Mouse (Mus musculus): ENCODE results near the gene Rinl. TPM values are rescaled to one million over a fixed set of nuclear protein-coding genes. Genes with fewer than 3 reads are reported as not detected.

The Rinl gene
- total RNA-seq (2021), result 1 to 10 TPM; 1.1 to 1.8 TPM

DNA sequence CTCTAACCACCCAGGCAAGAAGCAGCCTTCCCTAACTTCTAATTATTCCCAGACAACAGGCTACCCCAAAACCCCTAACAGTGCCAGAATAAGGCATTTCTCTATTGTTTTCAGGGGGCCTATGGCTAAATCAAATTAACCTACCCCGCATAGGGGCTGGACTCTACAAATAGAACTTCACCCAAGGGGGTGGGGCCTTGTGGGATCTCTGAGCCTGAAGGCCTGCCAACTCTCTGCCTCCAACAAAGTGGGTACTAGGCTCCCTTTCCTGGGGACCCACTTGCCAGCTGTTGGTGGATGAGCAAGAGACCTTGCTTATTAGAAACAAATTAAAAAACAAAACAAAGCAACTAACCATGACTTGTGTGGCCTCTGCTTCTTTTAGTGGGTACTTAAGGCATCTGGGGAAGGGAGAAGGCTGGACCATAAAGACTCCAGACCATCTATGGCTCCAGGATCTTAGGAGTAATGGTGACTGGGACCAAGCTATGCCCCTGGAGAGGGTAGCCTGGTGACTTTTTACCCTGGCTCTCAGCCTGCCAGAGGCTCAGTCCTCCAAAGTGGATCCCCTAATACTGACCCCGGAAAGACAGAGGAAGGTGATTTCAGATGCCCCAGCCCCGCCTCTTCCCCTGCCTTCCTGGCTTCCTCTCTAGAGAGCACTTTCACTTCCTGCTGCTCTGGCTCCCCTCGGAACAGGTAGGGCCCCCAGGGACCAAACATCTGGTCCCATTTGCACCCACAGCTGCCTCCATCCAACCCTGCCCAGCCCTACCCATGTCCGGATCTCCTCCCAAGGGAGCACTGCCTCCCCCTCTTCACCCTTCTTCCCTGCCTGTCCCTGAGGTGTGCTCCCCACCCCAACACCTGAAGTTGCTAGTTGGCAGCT, at the start of gene Rinl:
Rinl (plus strand) TSS at position 663 of the 889 bp plus-strand sequence.
- DNase-seq, result no peak

DNA sequence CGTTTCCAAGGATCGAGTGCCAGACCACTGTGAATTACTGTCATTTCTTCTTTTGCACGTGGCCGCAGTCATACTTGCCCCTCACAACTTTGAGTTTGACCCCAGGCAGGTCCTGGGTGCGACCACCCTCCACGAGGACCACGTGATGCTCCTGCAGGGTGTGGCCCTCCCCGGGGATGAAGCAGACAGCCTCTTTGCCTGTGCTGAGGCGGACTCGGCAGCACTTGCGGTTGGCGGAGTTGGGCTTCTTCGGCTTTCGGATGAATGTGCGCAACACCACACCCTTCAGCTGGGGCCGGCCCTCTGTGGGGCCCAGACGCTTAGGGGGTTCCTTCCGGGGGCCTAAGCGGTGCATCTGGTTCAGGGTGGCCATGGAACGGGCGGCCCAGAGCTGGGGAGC, 48.9 kb upstream of the Rinl start:
- no peak for DNase-seq

DNA sequence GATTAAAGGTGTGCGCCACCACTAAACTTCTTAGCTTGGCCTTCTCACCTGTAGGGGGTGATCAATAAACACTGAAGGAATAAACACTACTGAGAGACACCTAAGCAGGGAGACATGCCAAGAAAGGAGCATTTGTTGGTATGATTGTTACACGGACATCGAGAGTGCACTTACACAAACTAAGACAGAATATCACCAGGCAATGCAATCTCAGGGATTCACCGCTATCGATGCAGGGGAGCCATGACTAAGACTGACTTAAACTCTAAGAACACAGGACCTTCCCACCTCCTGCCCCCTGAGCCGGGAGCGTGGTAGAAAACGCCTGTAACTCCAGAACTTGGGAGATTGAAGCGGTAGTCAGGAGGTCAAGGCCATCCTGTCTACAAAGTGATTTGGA, 47.8 kb upstream of the Rinl start:
- DNase-seq, result no peak

DNA sequence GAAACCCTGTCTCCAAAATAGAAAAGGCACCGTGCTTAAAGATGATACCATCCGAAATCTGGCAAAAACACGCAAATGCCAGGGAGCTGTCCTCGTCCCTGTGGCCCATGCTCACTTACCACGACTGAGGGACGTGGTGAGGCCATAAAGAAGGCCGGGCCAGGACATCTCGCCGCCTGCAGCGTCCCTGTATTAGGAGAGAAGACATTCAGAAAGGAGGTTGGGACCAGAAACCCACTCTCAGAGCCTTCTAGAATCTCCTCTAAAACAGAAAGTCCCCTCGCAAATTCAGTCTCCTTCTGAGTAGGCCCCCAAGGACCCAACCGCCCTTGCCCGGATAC, 47.4 kb upstream of the Rinl start:
- DNase-seq, result no peak

DNA sequence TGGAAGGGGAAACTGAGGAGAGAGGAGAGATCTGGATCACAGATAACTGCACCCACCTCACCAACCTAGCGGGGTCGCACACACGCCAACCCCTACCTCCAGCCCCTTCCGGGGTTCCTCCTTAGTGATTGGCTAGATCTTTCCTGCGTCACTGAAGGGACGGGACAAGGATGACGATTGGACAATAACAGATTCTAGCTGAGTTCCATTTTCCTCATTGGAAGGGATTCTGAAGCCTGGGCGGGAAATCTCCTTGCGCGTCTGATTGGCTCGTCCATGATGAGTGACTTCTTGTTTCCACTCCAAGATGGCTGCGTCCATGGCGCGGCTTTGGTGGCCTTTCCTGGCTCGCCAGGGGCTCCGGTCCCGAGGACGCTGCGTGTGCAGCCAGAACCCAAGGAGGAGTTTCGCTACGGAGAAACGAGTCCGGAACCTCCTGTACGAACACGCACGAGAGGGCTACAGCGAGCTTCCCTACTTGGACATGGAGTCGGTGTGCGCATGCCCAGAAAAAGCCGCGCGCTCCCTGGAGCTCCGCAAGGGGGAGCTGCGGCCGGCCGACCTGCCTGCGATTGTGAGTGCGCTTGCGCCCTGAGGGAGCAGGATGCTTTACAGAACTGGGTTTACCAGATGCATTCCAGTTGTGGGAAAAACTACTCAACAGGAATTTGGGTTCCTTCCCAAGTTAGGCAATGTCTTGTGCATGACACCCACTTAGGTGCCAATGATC, 46.9 kb upstream of the Rinl start, which contains the start of the genes Mrps12 and Sars2:
Mrps12 (minus strand) TSS at position 112 of the 730 bp plus-strand sequence.
Sars2 (plus strand) TSS at position 284 of the 730 bp plus-strand sequence.
- DNase-seq, result peak; percentile 95

DNA sequence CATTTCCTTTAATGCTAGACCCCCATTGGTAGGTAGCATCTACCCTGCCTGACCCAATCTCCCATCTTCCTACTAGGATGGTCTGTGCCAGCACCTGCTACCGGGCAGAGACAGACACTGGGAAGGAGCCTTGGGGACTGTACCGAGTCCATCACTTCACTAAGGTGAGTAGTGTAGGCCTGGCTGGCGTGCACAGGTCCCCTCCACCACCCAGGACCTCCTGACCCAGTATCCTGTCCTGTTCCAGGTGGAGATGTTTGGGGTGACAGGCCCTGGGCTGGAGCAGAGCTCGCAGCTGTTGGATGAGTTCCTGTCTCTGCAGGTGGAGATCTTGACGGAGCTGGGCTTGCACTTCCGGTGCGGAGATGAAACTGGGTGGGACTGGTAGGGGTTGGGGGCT, 38.8 kb upstream of the Rinl start:
- DNase-seq, result no peak

DNA sequence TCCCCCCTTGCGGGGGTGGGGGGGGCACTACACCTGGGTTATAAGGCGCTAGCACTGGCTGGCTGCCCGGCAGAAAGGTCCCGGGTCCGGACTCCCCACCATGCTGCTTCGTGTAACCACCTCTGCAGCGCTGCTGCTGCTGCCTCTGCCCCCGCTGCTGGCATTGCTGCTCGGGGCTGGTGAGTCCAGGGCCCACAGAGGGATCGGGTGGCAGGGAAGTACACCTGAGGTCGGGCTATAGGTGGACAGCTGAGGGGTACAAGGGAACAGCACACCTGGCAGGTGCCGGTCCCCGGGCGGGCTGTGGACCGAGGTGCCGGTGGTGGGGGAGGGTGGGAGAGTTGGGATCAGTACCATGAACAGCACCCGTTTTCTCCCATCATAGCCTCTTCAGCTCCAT, 32.7 kb upstream of the Rinl start, which contains the start of gene Ccer2:
Ccer2 (plus strand) TSS at position 96 of the 400 bp plus-strand sequence.
- DNase-seq, result no peak

DNA sequence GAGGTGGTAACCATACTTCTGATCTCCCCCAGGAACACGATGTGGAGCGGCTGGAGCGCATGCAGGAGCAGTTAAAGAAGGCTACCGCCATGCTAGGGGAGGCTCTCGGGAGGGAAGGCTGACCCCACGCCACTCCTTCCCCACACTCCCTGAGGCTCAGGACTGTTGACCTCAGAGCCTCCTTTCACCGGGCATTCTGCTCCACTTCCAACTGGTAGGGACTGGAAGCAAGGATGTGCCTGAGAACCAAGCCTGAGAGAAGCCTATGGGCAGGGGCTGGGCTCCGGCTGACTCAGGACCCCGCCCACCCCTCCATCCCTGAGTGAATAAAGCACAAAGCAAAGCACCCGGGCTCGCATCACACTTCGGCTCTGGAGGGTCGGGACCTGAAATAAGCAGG, 30.1 kb upstream of the Rinl start:
- no peak for DNase-seq

DNA sequence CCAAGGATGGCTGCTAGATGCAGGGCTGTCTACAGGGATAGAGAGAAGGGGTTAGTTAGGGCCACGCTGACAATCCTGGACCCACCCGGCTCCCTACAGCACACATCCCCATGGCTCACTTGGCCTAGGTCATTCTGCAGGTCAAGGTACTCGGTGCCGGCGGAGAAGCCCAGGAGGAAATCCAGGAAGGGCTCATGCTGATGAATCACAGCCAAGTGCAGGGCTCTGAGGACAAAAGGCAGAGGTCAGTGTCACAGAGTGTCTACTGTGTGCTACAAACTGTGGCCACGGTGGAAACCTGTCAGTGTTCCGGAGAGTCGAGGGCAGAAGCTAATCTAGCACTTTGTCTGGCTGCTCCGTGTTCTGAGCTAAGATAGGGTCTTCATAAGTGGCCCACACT, 26.9 kb upstream of the Rinl start:
- DNase-seq, result no peak

DNA sequence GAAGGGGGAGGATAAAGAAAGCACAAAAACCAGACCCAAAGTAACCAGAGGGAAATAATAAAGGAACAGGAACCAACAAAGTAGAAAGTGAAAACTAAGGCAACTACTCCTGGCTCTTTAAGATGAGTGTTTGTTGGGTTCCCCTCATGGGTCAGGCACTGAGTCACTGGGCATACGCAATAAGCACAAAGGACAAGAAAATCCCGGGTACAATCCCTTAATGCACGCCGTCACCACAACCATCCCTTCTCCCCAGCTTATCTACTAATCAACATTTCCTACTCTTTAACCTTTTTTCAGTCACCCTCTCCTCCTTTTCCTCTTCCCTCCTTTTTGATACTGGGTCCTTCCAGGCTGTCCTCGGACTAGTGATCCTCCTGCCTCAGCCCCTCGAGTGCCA, 23.6 kb upstream of the Rinl start:
- DNase-seq, result no peak

DNA sequence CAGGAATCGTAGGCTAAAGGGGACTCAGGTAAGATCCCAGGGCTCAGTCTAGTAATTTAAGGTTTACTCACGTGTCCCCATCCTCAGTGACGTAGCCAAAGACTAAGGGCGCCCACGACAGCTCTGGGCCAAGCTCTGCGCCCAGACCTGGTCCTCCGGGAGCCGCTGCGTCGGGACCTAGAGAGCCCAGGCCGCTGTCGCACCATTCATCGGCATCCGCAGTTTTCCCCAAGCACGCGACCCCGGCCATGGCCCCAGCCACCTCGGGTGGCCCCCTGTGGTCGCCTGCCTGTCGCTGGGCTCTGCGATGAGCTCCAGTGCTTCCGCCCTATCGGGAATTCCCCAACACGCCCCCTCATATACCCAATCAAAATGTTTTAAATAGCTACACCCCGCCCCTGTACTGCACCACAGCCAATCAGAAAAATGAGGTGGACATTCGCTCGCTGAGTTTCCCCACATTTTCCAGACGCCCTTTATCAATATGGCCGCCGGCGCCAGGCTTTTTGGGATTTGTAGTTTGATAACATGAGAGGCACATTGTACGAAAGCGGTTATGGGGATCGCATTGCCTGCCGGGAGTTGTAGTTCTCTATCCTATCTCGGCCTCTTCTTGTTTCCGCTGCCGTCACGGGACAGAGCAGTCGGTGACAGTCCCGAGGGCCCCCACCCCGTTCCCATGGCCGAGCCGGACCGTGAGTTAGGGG, 22.4 kb upstream of the Rinl start, which contains the start of gene Sirt2:
Sirt2 (plus strand) TSS at position 563 of the 707 bp plus-strand sequence.
- peak; percentile 97 for DNase-seq

DNA sequence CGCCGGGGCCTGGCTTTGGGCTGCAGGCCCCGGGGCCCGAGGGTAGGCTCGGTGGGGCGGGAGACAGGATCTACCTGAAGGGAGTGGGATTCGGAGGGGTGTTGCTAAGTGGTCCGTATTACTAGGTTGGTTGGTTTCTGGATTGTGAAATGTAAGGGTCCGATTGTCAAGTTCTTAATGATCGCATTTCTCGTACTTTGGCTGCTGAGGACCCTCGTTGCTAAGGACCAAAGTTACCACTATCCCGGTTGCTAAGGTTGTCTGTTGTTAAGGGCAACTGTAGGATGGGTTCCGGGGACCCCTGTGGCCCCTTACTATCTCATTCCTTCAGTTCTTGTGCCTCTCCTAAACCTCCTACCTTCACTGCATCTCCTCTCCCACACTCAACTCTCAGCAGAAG, 21.9 kb upstream of the Rinl start:
- DNase-seq, result no peak

DNA sequence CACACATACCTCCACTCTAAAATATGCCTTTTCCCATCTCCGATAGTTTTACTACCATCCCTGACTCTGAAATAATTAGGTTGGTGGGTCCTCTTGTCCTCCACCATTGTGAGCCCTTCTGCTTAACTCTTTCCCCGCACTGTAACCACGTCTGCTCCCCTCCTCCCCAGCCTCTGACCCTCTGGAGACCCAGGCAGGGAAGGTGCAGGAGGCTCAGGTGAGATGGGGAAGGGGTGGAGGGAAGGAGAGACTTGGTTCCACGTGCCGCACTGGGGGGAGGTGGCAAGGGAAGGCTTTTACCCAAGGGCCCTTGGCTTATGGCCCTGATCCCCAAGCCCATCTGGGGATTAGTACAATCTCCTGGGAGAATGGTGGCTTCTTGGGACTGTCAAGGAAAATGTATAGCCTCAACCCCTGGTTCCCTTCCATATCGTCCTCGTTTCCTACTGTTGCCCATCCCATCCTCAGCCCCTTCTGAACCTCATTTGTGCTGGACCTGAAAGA, 21.3 kb upstream of the Rinl start, which contains the start of gene Nfkbib:
Nfkbib (minus strand) TSS at position 51 of the 504 bp plus-strand sequence.
- DNase-seq, result no peak

DNA sequence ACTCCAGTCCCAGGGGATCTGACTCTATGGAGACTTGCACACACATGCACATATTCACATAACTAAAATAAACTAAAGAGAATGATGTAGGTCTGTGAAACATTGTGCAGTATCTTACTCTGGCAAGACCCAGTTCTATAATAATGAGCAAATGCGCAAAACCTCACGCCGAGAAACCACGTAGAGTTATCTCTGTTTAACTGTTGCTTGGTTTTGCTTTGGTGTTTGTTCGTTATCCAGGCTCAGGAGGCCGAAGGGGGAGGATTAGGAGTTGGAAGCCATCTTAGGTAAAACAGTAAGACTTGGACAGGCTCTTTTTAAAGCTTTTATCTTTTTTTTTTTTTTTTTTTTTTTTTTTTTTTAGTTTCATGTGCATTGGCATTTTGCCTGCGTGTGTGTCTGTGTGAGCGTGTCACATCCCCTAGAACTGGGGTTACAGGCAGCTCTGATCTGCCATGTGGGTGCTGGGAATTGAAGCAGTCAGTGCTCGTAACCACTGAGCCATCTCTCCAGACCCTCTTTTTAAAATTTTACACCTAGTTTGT, 19.3 kb upstream of the Rinl start:
- DNase-seq, result no peak

DNA sequence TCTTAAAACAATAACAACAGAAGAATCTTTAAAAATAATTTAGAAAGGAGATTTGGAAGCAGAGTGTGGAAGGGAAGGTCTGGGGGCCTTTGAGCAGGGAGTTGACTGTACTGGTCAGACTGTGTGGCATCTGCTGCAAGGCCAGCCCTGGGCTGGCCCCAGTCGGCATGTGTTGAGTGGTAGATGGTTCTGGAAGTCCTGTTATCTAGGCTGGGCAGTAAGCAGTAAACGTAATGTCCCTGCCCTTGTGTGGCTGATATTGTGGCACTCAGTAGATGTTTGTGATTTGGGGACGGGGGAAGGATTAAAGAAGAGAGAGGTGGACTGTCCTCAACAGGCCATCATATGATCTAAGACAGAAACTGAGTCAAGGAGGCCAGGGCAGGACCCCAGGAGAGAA, 18.5 kb upstream of the Rinl start:
- DNase-seq, result no peak

DNA sequence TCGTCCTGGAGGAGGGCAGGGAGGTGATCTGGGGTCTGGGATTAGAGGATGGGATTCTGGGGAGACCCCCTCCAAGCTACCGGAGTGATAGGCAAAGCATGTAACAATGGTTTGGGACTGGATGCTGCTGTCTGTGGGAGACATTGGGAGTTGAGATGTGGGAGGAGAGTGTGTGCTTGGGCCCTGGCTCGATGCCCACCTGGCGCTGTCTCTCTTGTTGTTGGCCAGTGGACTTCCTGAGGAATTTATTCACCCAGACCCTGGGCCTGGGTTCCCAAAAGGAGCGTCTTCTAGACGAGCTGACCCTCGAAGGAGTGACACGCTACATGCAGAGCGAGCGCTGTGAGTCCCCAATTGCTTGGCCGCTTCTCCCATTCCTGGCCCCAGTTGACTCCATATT, 16.9 kb upstream of the Rinl start:
- peak; percentile 50 for DNase-seq

DNA sequence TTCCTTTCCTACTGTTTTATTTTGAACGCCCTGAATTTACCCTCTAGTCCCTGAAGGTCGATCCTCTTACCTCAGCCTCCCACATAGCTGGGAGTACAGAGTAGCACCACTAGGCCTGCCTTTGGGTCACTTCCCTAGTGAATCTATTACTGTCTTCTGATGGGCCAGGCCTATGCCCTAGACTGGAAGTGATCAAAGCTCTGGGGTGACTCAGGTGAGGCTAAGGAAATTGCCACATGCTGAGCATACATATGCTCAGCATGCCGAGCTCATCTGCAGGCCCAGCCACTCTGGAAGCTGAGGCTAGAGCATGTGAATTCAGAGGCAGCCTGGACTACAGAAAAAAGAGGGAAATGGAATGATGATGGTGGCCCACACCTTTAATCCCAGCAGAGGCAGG, 15.6 kb upstream of the Rinl start:
- DNase-seq, result no peak

DNA sequence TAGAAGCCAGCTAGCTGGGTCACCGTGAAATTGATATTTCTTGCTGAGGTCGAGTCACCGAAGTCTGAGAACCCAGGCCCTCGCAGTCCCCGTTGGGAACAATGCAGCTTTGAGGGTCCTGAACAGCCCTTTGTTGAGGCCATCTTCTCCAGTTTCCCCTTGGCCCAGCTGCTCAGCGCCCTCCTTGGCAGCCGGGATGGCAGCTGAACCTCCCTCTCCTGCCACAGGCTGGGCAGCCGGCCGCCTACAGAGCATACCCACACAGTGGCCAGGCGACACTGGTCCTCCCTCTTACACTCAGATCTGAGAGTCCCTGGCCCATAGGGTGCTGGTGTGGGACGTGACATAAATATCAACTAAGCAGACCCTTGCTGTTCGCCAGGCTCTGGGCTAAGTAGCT, 14.6 kb upstream of the Rinl start:
- no peak for DNase-seq

DNA sequence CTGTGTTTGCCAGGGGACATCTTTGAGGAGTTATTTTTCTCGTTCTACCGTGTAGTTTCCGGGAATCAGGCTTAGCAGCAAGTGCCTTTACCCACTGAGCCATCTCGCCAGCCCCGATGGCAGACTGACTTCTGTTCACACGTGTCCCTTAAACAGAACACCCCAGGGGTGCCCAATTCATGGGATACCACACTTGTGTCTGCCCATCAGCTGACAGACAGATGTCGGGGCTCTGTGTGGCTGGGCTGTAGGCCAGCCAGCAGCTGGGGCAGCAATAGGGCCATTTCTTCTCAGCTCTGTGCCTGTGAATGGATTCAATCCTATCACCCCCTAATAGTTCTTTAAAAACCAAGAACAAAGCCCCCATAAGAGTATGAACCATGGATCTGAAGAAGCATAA, 13.6 kb upstream of the Rinl start:
- no peak for DNase-seq

DNA sequence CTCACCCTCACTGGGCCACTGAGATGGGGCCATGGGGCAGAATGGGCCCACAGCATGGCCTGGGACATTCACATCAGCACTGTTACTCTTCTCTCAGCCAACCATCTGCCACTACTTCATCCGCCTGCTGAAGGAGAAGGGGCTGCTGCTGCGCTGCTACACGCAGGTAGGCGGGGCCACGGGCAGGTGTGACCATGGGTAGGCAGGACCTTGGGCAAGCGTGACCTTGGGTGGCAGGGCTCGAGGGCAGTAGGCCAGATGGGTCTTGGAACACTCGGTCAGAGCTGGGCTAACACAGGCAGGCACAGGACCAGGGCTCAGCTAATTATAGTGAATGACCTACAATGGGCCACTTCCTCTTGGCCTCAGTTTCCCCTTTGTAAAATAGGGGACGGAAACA, 9.9 kb upstream of the Rinl start:
- no peak for DNase-seq

DNA sequence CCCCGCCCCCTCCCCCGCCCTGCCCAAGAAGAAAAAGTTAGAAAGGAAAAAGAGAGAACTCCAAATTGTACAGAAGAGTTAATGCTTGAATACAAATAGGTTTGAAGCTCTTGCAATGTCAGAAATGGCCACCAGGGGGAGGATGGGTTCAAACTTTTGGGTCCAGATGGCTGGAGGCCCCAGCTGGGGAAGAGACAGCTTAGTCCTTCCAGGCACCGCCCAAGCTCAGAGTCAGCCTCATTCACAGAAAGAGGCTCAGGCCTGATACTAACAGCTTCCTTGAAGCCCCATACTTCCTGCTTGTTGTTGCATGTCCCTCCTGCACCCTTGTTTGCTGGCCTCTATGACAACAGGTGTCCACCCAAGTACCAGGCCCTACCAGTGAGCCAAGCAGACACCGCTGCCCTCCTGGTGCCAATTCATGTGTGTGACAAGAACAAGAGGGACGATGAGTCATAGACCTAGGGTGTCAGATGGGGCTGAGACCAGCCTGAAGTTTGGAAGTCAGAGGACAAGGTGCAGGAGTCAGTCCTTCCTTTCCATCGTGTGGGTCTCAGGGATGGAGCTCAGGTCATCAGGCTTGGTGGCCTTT, 8.6 kb upstream of the Rinl start:
- peak; percentile 94 for DNase-seq

DNA sequence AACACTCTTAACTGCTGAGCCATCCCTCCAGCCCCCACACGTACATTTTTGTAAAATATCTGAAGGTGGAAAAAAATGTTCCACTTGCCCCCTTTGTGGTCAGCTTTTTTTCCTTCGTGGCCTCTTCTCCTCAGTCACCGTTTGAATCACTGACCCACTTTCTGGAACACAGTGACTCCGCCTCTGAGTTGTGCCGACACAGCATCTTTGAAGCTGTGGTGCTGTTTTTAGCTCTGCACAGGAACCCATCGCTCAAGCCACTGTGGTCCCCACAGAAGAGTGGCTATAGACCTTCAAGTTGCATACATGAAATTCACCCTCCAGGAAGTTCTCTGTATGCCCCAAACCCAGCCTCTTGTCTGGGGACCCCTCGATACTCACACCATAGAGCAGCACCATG, 7.9 kb upstream of the Rinl start:
- DNase-seq, result no peak
